Mouse (Mus musculus) liver, embryonic 16.5 days (tissue): ENCODE measurements around the gene Mgat4c. TPM values are rescaled to one million over a fixed set of nuclear protein-coding genes. Genes with fewer than 3 reads are reported as not detected.

Source experiments
- ATAC-seq: fragments of 200-750 bp; cut with Nextera tagmentation; 2 replicates; pipeline ENCODE4 v1.8.0; 2017; ENCODE audit warnings: low read depth, mild to moderate bottlenecking, moderate number of reproducible peaks, moderate library complexity
- H3K27ac ChIP-seq: fragments of 300-500 bp; sonication (generic); 2 replicates; pipeline ENCODE4 v1.5.1; 2014; ENCODE audit warnings: mild to moderate bottlenecking, low read length
- H3K27me3 ChIP-seq: fragments of 300-500 bp; sonication (generic); 2 replicates; pipeline ENCODE4 v1.6.1; 2014; ENCODE audit warnings: low read depth, low read length, mixed read lengths; ENCODE audit not compliant: control insufficient read depth, insufficient read depth
- H3K36me3 ChIP-seq: fragments of 300-500 bp; sonication (generic); 2 replicates; pipeline ENCODE4 v1.6.1; 2014; ENCODE audit warnings: mild to moderate bottlenecking; ENCODE audit not compliant: control insufficient read depth, insufficient read depth
- H3K4me1 ChIP-seq: fragments of 300-500 bp; sonication (generic); 2 replicates; pipeline ENCODE4 v1.6.1; 2014; ENCODE audit warnings: low read depth, low read length, mixed read lengths; ENCODE audit not compliant: control insufficient read depth
- H3K4me2 ChIP-seq: fragments of 300-500 bp; sonication (generic); 2 replicates; pipeline ENCODE4 v1.6.1; 2014; ENCODE audit warnings: low read depth, low read length, mixed read lengths
- H3K4me3 ChIP-seq: fragments of 300-500 bp; sonication (generic); 2 replicates; pipeline ENCODE4 v1.5.1; 2014; ENCODE audit warnings: low read depth, mild to moderate bottlenecking, low read length
- H3K9ac ChIP-seq: fragments of 300-500 bp; sonication (generic); 2 replicates; pipeline ENCODE4 v1.6.1; 2014; ENCODE audit warnings: low read depth, low read length
- H3K9me3 ChIP-seq: fragments of 300-500 bp; sonication (generic); replicated peaks from 2 replicates; pipeline ENCODE4 v1.6.1; 2016; ENCODE audit warnings: low read length; ENCODE audit not compliant: control insufficient read depth
- WGBS: fragments of 180-500 bp; shearing (Covaris S2); extraction: QIAGEN DNeasy Blood & Tissue Kit; methylation state at CpG from one replicate; pipeline ENCODE4 v1.1.7; 2014; ENCODE audit not compliant: insufficient replicate concordance; 5-methylcytosine and 5-hydroxymethylcytosine counted together
- polyA plus RNA-seq: library from polyadenylated mRNA; unstranded; fragments of >200 nt; fragmentation: Nextera tagmentation; extraction: Ambion mirVana; gene quantifications from 2 replicates; pipeline ENCODE4 v1.2.1, GENCODE M21; 2015

Mgat4c gene
- polyA plus RNA-seq, 1 experiment from 2014 or later = 0.14 TPM

DNA sequence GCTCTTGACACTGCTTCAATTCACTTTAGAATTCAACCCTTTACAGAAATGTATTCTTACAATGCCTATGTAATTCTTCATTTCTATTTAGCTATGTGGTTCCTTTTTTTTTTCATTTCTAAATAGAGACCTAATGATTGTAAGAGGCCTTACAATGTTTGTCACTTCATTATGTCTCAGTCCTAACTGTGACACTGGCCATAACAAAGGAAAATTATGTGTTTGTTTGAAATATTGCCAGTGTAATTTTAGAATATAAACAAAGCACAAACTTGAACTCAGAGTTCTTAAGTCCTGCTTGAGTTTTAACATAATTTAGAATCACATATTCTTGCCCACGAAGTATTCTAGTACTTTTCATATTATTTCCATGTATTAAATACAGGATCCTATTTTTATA, 510.4 kb downstream of the Mgat4c start:
- Histone ChIP-seq H3K4me2 (no peak overlapping the region), H3K9me3 (no peaks in the 10 kb centered on the region), H3K9ac (no peak overlapping the region), H3K36me3 (no peaks in the 10 kb centered on the region), H3K4me3 (no peak overlapping the region), H3K27ac (no peak overlapping the region), H3K27me3 (no peaks in the 10 kb centered on the region), H3K4me1 (no peaks in the 10 kb centered on the region)
- no peak for ATAC-seq
- WGBS = 70% methylated on average over 1 of the region's 1 CpGs

DNA sequence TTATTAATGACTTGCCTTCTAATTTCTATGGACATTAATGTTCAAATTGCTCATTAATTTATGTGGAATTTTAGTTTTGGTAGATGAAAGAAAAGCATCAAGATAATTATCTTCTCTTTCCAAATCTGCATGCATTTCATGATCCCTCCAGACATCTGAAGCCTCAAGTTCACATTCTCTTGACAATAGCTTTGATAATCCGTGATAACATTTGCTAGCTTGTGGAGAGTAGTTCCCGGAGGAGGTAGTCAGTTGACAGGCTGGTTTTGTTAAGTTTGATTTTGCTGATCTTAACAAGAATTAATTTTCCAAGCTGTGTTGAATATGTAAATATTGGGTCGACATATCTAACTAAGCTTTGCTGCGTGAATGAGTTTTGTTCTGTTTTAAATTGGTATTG, 515.6 kb downstream of the Mgat4c start:
- 67% methylated on average over 4 of the region's 4 CpGs for WGBS
- H3K4me3 ChIP-seq = no peak overlapping the region
- no peak for ATAC-seq
- no peak overlapping the region for H3K4me2 ChIP-seq
- H3K36me3 ChIP-seq = no peaks in the 10 kb centered on the region
- no peak overlapping the region for H3K9ac ChIP-seq
- H3K4me1 ChIP-seq = no peaks in the 10 kb centered on the region
- H3K9me3 ChIP-seq = no peaks in the 10 kb centered on the region
- H3K27me3 ChIP-seq = no peaks in the 10 kb centered on the region
- H3K27ac ChIP-seq = no peak overlapping the region

DNA sequence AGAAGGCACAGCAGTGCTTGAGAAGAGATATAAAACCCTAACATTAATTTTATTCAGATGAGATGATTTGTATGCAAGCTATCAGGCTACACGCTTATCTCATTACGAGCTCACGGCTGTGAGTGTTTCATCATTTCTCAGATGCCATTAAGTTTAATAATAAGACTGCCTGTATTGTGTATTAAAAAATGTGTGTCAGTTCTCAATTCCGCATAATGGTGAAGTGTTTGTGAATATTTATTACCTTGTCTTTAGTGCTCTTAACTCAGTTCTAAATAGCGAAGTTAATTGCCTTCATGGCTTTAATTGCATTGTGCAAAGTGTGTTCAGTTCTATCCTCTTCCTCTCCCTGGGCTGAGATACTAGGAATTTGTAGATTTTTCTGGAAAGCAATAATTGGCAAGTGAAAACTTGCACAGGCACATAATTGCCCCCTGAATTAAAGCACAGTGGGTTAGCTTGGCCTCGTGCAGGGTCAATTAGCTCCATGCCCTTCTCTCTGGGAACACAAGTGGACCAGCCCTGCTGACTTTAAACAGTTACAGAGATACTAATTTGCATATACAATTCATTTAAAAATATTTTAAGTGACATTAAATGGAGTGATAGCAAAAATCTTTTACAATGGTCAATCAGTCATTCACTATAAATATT, 557.4 kb downstream of the Mgat4c start:
- no peaks in the 10 kb centered on the region for H3K4me1 ChIP-seq
- no peaks in the 10 kb centered on the region for H3K9me3 ChIP-seq
- no peak overlapping the region for H3K4me2 ChIP-seq
- H3K27me3 ChIP-seq = no peaks in the 10 kb centered on the region
- H3K4me3 ChIP-seq = no peak overlapping the region
- no peak overlapping the region for H3K27ac ChIP-seq
- H3K9ac ChIP-seq = no peak overlapping the region
- ATAC-seq = no peak
- no peaks in the 10 kb centered on the region for H3K36me3 ChIP-seq
- 69% methylated on average over 6 of the region's 6 CpGs for WGBS

DNA sequence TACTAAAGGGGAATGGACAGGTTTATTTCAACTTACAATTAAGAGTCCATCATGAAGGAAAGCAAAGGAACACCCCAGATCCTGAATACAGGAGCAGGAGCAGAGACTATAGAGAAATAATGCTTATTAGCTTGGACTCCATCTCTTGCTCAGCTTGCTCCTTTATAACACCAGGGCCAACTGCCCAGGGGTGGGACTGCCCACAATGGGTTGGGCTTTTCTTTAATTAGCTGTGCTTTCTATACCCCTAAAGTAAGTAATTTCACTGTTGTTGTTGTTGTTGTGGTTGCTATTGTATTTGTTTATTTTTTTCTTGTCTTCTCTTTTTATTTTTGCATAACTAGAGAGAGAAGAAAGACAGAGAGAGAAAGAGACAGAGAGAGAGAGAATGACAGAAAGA, 562.6 kb downstream of the Mgat4c start:
- H3K36me3 ChIP-seq = no peaks in the 10 kb centered on the region
- no peaks in the 10 kb centered on the region for H3K9me3 ChIP-seq
- no peaks in the 10 kb centered on the region for H3K27me3 ChIP-seq
- H3K9ac ChIP-seq = no peak overlapping the region
- no peak for ATAC-seq
- no peak overlapping the region for H3K4me2 ChIP-seq
- no peak overlapping the region for H3K4me3 ChIP-seq
- no peak overlapping the region for H3K27ac ChIP-seq
- no peaks in the 10 kb centered on the region for H3K4me1 ChIP-seq

DNA sequence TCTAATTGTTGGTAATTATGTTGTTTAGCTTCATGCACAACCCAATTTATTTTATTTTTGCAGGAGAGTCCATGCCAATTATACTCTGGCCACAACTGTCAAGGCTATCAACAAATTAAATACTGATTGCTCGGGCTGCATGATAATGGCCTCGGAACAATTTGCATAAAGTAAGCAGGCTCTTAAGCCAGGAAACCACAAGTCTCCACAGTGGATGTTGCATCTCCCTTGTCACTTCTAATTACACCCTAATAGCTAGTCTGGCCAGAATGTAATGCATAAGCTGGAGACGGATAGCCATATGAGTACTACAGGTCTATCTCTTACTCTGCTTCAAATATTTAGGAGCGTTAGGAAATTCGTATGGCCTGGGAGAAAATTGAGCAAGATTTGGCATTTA, 563.3 kb downstream of the Mgat4c start:
- H3K9me3 ChIP-seq = no peaks in the 10 kb centered on the region
- no peak overlapping the region for H3K27ac ChIP-seq
- H3K4me2 ChIP-seq = no peak overlapping the region
- ATAC-seq = no peak
- H3K9ac ChIP-seq = no peak overlapping the region
- H3K27me3 ChIP-seq = no peaks in the 10 kb centered on the region
- 55% methylated on average over 5 of the region's 5 CpGs for WGBS
- H3K4me1 ChIP-seq = no peaks in the 10 kb centered on the region
- no peaks in the 10 kb centered on the region for H3K36me3 ChIP-seq
- no peak overlapping the region for H3K4me3 ChIP-seq

DNA sequence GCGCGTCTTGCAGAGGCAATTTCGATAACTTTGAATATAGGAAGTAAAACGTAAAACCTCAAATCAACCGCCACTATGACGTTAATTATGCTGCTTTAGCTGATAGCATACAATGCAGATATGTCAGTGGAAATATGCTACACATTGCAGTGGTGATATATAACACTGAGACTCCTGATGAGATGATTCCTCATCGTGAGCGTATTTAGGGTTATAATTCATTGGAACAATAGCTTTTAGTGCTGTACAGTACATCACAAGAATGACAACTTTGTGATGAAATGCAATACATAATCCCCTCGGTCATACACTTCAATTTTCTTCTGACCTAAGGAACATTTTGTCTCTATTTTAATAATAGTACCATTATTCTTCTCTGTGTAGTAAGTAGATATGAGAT, 564.0 kb downstream of the Mgat4c start:
- Histone ChIP-seq H3K36me3 (no peaks in the 10 kb centered on the region), H3K4me2 (no peak overlapping the region), H3K27me3 (no peaks in the 10 kb centered on the region), H3K4me3 (no peak overlapping the region), H3K27ac (no peak overlapping the region), H3K9me3 (no peaks in the 10 kb centered on the region), H3K9ac (no peak overlapping the region), H3K4me1 (no peaks in the 10 kb centered on the region)
- 70% methylated on average over 9 of the region's 9 CpGs for WGBS
- ATAC-seq = no peak

DNA sequence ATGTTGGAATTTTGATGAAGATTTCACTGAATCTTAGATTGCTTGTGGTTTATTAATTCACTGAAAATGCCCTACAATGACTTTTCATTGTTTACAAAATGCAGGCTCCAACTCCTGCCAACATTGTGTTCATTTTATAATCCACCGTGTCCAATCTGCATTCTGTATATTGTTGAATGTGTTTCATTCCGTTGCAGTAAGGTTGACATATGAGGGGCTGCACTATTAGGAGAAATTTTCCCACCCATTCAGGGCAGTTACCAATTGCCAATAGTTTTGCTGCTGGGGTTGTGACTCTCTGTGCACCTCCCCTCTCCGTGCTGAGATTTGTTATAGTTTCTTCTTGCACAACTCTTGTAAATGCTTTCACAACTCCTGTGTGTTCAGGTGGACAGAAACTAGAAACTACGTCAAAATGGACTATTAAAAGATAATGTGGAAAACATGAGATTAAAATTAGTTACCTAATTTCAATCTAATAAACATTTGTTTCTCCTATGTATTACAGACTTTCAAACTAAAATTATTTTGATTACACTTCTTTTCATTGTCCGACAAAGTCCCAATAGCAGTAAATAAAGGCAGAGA, 627.7 kb downstream of the Mgat4c start:
- WGBS = 58% methylated on average over 5 of the region's 5 CpGs

DNA sequence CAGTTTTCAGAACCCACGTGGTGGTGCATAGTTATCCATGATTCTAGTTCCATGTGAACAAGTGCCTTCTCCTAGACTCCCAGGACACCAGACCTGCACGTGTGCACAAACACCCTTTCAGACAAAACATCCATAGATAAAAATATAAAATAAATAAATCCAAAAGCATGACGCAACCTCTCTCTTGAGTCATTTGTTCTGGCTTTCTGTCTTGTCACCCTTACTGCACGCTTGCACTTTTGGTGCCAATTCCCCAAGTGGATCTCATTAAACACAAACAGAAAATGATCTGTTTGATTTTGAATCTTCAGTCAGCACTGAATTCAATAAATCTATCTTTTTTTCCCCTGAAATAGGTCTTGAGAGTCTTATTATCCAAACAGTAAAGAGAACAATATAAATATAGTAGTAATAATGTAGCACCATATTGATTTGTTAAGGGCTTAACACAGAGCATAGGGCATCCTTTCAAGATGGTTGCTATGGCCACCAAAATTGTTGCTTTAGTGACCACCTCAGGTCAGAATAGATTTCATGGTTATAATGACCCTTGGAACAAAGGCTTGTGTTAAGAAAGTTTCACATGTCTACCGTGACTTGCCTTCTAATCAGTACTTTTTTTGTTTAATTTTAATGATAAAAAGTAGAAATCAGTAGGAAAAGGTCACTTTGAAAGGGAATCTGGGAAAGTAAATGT, 684.5 kb downstream of the Mgat4c start:
- no peaks in the 10 kb centered on the region for H3K27me3 ChIP-seq
- H3K27ac ChIP-seq = no peak overlapping the region
- H3K4me1 ChIP-seq = no peaks in the 10 kb centered on the region
- no peak overlapping the region for H3K4me2 ChIP-seq
- WGBS = 57% methylated on average over 5 of the region's 5 CpGs
- no peaks in the 10 kb centered on the region for H3K9me3 ChIP-seq
- H3K36me3 ChIP-seq = no peaks in the 10 kb centered on the region
- ATAC-seq = no peak
- H3K9ac ChIP-seq = no peak overlapping the region
- no peak overlapping the region for H3K4me3 ChIP-seq

More for the DNA sequence above, 627.7 kb downstream of the Mgat4c start:
- Histone ChIP-seq H3K27me3 (no peaks in the 10 kb centered on the region), H3K27ac (no peak overlapping the region), H3K9ac (no peak overlapping the region), H3K36me3 (no peaks in the 10 kb centered on the region), H3K4me3 (no peak overlapping the region), H3K4me2 (no peak overlapping the region), H3K9me3 (no peaks in the 10 kb centered on the region), H3K4me1 (no peaks in the 10 kb centered on the region)
- no peak for ATAC-seq

DNA sequence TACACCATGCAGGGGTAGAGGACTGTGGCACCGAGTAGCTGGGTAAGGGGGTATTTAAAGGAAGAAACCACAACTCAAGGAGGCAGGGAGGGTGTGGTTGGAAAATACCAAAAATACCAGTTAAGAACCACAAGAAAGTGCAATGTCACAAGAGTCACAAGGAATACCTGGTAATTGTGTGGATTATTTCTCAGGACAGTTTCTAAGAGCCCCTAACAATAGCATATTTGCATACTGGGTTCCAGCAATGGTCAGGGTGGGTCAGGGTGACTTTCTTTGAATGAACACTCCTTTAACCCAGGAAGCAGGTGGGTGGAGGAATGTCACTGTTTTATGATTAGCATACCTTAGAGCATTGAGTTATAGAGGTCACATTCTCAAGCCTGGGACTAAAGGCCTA, 689.3 kb downstream of the Mgat4c start:
- ATAC-seq = no peak
- no peaks in the 10 kb centered on the region for H3K27me3 ChIP-seq
- no peak overlapping the region for H3K27ac ChIP-seq
- H3K9ac ChIP-seq = no peak overlapping the region
- no peaks in the 10 kb centered on the region for H3K4me1 ChIP-seq
- no peaks in the 10 kb centered on the region for H3K9me3 ChIP-seq
- H3K4me2 ChIP-seq = no peak overlapping the region
- H3K36me3 ChIP-seq = no peaks in the 10 kb centered on the region
- no peak overlapping the region for H3K4me3 ChIP-seq
- WGBS = 58% methylated on average over 1 of the region's 1 CpGs
